Mouse (Mus musculus) embryo, embryonic 10.5 days (tissue): ENCODE measurements around the gene Pgghg.

Experiments used
- DNase-seq: peaks from one replicate; pipeline ENCODE4 v3.0.0-alpha.2; 2015; ENCODE audit warnings: low spot score

Gene Pgghg

DNA sequence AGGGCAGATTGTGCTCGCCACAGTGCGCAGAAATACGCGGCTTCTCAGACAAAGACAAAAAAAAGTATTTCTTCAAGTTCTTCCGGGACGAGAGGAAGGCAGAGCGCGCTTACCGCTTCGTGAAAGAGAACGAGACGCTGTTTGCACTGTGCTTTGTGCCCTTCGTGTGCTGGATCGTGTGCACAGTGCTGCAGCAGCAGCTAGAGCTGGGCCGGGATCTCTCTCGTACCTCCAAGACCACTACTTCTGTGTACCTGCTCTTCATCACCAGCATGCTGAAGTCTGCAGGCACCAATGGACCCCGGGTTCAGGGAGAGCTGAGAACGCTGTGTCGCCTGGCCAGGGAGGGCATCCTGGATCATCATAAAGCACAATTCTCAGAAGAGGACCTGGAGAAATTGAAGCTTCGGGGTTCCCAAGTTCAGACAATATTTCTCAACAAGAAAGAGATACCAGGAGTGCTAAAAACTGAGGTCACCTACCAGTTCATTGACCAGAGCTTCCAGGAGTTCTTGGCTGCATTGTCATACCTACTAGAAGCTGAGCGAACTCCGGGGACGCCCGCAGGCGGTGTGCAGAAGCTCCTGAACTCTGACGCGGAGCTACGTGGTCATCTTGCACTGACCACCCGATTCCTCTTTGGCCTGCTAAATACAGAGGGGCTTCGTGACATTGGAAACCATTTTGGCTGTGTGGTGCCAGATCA, 18.0 kb upstream of the Pgghg start:
- DNase-seq: no peak

DNA sequence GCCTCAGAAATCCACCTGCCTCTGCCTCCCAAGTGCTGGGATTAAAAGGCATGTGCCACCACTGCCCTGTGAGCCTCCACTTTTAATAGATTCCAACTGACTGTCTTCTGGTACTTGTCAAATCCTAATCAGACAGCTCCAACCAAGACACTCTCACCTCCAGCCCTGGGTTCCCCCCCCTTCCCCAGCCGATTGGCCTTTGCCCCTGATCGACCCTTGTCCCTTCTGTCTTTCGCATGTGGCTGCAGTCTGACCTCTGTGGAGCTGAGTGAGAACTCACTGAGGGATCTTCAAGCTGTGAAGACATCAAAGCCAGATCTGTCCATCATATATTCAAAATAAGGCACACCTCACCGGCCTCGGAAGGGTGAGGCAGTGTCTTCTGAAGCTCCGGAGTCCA, 14.0 kb upstream of the Pgghg start:
- DNase-seq: no peak

DNA sequence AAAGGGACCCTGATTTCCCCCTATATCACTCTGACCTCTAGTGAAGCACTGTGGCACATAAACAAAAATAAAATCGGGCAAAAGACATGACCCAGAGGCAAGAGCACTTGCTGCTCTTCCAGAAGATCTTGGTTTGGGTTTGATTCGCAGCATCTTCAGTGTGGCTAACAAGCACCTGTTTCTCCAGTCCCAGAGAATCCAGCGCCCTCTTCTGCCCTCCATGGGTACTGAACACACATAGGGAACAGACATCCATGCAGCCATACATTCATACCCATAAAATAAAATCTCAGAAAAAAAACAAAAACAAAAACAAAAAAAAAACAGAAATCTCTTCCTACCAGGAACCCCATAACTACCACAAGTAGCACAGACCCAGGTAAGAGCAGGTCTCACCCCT, 2.8 kb upstream of the Pgghg start:
- DNase-seq: peak; percentile 46

DNA sequence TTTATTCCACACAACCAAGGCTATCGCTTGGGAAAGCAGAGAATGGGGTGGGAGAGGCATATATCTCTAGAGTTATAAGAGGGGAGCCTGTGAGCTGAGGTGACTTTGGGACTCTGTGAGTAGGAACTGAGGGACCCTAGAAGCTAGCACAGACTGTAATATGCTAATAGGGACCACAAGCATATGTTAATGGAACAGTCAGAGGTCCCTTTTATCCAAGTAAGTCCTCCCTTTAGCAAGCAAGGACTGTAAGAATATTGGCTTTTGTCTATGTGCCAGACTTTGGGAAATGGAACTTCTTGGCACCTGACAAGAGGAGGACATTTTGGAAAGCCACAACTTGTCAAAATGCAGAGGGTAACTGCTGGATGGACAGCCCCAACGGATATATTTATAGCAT, 2.3 kb upstream of the Pgghg start:
- no peak for DNase-seq

DNA sequence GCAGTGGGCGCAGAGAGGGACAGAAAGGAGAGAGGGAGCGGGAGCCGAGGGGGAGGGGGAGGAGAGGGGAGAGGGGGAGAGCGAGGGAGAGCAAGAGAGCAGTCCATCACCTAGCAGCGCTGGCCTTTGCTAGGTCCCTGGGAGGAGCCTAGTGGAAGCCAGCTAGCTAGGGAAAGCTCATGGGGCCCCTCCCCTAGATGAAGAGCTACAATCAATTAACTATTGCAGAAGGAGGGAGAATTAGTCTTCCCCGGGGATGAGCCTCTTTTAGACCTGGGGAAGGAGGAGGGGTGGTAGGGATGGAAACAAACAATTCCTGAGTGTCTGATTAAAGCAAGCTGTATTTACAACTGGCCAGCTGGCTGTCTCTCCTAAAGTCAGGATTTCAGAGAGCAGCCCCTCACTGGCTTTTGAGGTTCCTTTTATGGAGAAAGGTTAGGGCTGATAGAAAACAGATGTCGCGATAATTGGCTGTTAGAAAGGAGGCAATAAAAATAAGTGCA, 1.5 kb upstream of the Pgghg start:
- DNase-seq: peak; percentile 77

DNA sequence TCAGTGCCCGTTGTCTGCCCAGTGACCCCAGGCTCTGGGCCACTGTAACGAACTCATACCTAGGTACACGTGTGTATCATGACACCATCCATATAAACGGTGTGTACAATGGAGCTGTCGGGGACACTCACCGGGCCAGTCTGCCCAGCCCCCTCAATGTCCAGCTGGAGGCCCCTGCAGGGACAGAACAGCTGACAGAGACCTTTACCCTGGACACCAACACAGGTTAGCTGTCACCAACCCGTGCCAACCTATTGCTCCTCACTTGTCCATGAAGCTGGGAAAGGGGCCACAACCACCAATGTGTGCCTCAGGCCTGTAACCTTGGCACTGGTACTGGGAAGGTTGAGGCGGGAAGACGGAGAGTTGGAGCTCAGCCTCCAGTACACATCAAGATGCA, 1.1 kb downstream of the Pgghg start:
- DNase-seq: no peak

DNA sequence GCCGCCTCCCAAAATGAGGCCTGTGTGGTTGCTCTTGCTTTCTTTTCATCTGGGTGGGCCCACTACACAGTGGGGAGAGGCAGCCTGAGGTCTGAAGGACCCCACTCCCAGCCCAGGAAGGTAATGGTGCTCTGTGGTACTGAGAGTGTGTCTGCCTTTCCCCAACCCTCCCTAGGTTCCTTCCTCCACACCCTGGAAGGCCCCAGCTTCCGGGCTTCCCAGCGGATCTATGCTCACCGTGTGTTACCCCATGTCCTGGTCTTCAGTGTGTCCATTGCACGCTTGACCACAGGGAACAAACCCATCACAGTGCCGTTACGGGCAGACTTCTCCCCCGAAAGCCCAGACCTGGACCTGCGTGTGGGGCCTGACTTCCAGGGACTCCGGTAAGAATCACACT, 1.6 kb downstream of the Pgghg start:
- DNase-seq: no peak

DNA sequence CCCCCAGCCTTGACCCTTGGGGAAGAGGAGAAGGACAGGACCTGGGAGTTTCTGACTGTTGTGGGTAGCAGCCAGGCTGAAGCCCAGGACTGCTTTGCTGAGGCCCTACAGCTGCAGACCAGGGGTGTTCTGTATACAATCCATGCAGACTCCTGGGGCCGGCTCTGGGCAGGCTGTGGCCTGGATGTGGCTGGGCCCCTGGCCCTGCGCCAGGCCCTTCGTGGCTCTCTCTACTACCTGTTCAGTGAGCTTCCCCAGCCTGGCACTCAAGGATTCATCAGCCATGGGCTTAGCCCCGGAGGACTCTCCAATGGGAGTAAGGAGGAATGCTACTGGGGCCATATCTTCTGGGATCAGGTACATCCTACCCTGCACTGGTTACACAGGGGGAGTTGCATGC, 2.2 kb downstream of the Pgghg start:
- DNase-seq: no peak

DNA sequence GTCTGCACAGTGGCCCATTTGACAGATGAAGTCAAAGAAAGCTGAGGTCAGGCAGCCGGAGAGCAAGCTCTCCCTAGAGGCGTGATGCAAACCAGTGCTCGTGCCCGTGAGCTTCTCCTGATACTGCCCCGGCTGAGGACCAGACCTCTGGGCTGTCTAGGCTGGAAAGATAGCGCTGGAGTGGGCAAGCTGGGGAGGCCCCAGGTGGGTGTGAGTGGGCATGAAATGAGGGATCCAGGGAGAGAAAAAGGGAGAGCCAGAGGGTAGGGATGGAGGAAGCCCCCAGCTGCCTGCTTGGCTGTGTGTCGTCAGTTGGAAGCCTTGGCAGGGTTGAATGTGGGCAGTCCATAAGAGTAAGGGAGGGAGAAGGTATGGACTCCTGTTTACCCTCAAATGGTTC, 3.0 kb downstream of the Pgghg start:
- no peak for DNase-seq

DNA sequence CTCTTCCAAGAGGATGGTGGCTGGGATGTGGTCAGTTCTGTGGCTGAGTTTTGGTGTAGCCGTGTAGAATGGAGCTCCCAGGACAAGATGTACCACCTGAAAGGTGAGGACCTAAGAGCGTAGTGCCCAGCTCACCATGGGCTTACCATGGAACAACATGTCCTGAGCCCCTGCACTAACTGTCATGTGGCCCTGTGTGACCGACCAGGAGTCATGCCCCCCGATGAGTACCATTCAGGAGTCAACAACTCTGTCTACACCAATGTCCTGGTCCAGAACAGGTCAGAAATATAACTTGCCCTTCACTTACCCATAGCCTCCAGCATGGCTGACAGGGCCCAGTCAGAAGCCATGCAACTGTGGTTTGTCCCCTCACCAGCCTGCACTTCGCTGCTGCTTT, 4.1 kb downstream of the Pgghg start:
- DNase-seq: no peak

DNA sequence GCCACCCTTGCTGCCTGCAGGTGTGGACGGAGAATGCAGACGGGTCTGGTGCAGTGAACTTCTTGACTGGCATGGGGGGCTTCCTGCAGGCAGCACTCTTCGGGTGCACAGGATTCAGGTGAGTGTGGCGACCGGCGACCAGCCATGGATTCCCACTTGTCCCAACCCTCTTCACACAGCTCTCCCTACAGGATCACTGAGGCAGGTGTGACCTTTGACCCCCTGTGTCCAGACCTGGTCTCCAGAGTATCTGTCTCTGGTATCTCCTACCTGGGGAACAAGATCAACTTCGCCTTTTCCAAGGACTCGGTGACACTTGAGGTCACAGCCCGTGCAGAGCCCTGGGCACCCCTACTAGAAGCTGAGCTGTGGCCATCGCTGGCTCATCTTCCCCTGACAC, 5.1 kb downstream of the Pgghg start:
- no peak for DNase-seq

DNA sequence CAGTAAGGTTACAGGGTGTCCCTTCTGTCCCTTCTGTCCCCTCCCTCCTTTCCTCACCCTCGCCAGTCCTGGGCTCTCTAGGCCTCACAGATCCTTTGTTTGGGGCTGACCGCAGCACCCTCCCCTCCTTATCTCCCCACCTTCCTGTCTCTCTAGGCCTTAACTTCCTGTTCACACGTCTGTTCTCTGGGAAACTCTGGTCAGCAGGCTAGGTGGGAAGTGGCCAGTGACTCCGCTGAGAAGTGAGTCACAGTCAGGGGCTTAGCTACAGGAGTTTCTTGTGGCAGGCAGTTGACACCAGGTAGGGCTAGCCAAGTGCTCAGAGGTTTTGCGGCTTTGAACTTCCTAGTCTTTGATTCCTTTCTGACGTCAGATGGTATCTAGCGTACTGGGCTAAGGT, 5.8 kb downstream of the Pgghg start:
- DNase-seq: no peak

DNA sequence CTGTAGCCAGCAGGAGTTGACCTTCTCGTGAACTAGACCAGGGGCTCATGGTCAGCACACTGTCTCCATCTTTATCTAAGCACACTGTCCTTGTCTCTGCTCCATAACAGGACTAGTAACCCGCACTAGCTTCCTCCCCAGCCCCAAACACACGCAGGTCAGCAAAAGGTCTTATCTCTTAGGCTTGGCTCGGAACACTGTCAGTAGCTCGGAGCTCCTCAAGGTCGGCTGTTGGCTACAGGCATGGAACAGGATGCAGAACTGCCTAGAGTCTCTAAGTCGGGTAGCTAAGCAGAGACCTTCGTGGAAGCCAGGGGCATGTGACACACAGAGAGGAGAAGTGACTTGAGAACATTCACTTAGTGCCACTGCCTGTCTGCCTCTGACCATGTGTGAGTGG, 7.0 kb downstream of the Pgghg start:
- no peak for DNase-seq

DNA sequence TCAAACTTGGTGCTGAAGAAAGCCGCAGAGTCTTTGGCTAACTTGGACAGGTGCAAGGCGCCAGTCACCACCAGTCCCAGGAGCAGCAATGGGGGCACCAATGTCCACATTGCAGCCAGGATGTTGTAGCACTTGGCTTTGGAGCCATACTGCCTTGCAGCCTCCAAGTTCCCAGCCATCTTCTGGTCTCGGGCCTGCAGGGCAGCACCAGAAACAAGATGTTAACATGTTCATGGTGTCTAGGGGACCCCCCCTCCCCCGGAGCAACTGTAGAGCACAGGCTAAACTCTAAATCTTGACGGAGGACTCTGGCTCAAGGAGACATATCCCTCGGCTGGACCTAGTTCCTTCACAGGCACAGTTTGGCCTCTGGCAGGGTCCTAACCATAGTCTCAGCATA, 8.1 kb downstream of the Pgghg start:
- no peak for DNase-seq

DNA sequence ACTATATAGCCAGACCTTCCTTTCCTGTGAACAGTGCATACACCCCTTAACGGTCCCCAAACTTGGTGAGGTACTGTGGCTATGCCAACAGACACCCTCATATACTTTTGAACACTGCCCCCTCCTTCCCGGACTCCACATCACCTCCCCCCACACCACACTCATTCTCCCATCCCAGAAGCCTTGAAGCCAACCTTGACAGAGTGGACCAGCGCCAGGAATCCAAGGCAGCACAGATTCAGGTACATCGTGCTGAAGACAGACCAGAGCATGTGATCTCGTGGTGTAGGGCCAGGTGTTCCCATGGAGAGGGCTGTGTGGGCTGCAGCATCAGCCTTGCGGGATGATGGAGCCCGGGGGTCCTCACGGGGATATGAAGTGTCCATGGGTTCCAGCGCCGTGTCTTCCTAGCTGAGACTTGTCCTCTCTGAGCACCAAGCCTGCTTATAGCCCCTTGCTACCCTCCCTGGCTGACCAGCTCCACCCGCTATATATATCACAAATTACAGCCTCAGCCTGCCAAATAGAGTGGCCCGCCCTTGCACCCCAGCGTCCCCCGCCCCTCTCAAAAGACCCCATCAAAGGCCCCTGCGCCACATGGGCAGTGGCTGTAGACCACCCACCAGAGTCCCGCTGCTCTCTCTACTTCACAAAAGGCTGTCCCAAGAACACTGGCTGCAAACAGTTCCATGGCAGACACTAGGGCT, 8.8 kb downstream of the Pgghg start, which contains the start of gene Ifitm5:
Gene Ifitm5, minus strand, starts transcription at position 468 of the 707 bp plus-strand sequence.
- DNase-seq: no peak

DNA sequence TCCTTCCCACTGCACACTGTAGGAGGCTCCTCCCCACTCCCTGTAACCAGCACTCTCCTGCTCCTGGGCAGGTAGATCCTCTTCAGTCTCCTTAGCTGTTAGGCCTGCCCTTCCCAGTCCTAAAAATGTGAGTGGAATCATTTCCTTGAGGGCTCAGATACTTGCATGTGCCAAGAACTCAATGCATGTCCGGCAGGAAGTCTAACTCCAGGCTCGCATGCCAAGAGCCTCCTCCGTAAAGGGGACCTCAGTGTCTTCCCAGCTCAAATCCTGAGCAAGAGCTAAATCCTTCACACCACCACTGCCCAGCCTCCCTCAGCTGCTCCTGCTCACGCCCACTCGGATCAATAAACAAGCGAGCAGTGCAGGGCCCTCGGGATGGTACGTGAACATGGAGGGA, 9.9 kb downstream of the Pgghg start:
- DNase-seq: peak; percentile 17

DNA sequence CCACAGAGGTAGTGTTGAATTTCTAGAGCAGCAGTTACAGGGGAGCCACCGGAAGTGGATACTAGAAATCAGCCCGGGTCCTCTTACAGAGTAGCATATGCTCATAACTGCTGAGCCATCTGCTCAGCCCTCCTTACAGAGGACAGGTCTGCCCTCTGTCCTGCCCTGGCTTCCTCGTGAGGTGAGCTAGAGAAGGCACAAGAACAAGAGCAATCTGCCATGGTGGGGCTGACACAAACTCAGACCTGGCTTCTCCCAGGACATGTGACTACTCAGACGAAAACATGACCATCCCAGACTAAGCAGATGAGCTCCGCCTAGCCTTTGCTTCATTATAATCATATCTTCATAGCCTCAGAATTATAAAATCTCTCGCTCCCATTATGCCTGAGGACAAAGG, 10.6 kb downstream of the Pgghg start:
- DNase-seq: no peak

DNA sequence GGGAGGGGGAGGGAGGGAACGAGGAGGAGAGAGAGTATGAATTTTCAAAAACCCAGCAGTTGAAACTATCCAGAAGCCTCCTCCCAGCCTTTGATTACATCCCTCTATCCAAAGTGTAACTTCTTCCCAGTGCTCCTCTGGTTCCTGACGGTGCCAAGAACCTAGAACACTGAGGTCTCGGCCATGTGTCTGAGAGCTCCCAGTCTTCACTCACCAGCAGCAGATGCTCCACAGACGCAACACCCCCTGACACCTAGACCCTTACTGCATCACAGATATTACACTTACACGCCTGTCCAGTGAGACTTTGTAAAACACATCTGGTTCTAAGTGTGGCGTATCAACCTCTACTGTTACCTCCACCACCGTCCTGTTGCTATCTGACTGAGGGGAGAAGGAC, 11.2 kb downstream of the Pgghg start:
- DNase-seq: no peak

DNA sequence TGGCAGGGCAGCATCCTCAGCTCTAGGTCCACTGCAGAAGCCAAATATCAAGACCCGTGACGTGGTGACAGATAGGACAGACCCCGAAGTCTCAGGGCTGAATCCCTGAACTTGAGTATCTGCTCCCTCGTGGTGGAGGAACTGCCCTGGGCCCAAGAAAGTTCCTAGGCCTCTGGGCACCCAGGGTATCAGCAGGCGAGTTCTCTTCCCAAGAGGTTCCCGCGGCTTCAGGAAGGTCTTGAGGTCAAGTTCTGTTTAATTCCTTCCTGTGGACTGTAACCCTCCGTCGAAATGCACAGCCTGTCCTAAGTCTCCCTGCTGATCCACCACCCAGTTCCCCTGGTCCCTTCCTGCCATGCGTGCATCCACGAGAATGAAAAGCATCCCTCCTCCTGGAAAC, 11.9 kb downstream of the Pgghg start:
- no peak for DNase-seq

DNA sequence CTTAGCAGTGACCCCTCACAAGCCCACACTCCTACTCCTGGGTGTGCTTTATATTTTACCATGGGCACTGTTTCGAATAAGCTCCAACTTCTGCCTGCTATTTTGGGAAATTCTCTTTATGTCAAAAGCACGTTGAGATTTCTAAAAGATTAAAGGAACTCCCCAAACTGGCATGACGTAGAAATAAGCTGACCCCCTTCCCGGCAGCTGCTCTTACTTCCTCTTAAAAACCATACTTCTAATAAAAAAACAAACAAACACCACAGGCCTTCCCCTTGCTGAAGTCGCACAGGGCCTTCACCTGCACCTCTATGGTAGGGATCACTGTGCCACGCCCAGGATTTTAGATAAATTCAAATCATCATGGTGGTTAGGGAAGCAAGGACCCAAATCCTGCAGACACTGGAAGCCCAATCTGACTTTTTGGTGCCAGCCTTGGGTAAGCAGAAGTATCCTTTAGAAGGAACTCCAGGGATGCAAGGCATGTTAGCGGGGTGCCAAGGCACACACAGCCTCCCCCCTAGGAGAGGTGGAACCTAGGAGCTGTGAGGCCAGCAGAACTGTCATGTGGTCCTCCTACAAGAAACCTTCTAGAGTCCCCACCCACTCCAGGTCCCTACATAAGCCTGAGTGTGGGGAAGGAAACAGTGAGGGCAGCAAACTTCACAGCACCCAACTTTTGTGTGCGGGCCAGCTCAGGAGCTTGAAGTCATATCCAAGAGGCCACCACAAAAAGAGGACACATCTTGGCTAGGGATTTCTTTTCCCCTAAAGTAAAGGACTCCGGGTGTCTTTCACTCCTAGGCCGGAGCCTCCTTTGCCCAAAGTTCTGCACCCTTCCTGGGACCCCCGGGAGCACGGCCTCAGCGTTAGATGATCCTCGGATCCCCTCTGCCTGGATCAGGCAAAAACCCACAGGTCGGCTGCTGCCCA, 12.9 kb downstream of the Pgghg start:
- DNase-seq: no peak

DNA sequence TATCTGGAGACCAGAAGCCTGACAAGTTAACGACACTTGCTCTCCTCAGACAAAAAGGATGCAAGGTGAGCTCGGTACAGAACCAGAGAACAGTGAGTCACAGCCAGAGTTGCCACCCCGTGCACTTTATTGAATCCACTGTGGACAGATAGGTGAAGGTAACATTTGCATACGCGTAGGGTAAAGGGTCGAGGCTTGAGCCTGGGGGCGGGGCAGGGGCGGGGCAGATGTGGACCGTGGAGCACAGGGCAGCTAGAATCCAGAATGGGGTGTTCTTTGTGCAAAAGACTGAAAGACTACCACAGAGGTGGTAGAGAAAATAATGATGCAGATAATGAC, 13.5 kb downstream of the Pgghg start:
- DNase-seq: peak; percentile 38

DNA sequence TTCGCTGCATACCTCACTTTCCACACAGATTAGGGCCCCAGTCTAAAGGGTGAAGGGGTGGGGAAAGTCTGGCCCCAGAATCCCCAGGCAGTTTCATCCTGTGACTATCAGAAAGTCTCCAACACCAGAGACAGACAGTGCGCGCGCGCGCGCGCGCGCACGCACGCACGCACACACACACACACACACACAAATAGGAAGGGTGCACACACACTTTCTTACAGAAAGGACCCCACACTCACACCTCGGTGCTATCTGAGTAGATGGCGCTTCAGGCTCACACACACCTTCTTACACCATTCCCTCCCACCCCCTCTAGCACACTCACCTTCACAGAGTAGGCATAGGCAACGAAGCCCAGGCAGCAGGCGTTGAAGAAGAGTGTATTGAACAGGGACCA, 14.2 kb downstream of the Pgghg start:
- peak; percentile 57 for DNase-seq
